Mouse (Mus musculus) myocyte (in vitro differentiated cells): Measurements from ENCODE around the gene T2. TPM values are rescaled to one million over a fixed set of nuclear protein-coding genes. Genes with fewer than 3 reads are reported as not detected.

Source experiments
- H3K27me3 ChIP-seq: one replicate; pipeline ENCODE4 v1.6.1; 2011; ENCODE audit not compliant: control insufficient read depth, insufficient read depth, insufficient read length
- H3K36me3 ChIP-seq: one replicate; pipeline ENCODE4 v1.6.1; 2011; ENCODE audit not compliant: control insufficient read depth, insufficient read depth
- H3K4me2 ChIP-seq: one replicate; pipeline ENCODE4 v1.6.1; 2011; ENCODE audit warnings: low read depth, control low read depth
- H3K4me3 ChIP-seq: one replicate; pipeline ENCODE4 v1.5.1; 2011; ENCODE audit warnings: mild to moderate bottlenecking, control low read depth, moderate library complexity
- H3K79me2 ChIP-seq: one replicate; pipeline ENCODE4 v1.6.1; 2011; ENCODE audit not compliant: control insufficient read depth, insufficient read depth
- H3ac ChIP-seq: one replicate; pipeline ENCODE4 v1.6.1; 2011; ENCODE audit not compliant: control insufficient read depth, insufficient read length
- CEBPB ChIP-seq: IDR thresholded peaks from 2 replicates; pipeline ENCODE4 v1.6.1; 2011; ENCODE audit warnings: mild to moderate bottlenecking, moderate library complexity; ENCODE audit not compliant: poor library complexity, insufficient read depth, severe bottlenecking
- E2F4 ChIP-seq: IDR thresholded peaks from one replicate; pipeline ENCODE4 v1.6.1; 2011; ENCODE audit warnings: mild to moderate bottlenecking, control low read depth, moderate library complexity; ENCODE audit not compliant: insufficient read depth
- MAX ChIP-seq: IDR thresholded peaks from one replicate; pipeline ENCODE4 v1.6.1; 2011; ENCODE audit warnings: low read depth, mild to moderate bottlenecking, control low read depth
- MYOD1 ChIP-seq, 3 experiments: IDR thresholded peaks; one replicate each; pipeline ENCODE4 v1.6.1; 2011; ENCODE audit warnings: control low read depth in 2 of 3, low read depth in 2 of 3, mild to moderate bottlenecking in 2 of 3, moderate library complexity in 1 of 3; ENCODE audit not compliant: insufficient read length in 2 of 3, control insufficient read depth in 1 of 3
- MYOG ChIP-seq, 3 experiments: IDR thresholded peaks; one replicate each; pipeline ENCODE4 v1.6.1; 2011; ENCODE audit warnings: control low read depth in 2 of 3, low read depth in 2 of 3, mild to moderate bottlenecking in 2 of 3; ENCODE audit not compliant: insufficient read length in 2 of 3, control insufficient read depth in 1 of 3, insufficient read depth in 1 of 3
- POLR2A ChIP-seq: IDR thresholded peaks from one replicate; pipeline ENCODE4 v1.6.1; 2011; ENCODE audit warnings: low read depth, mild to moderate bottlenecking, control low read depth, moderate library complexity; ENCODE audit not compliant: insufficient read length
- POLR2AphosphoS2 ChIP-seq: IDR thresholded peaks from one replicate; pipeline ENCODE4 v1.6.1; 2011; ENCODE audit warnings: low read depth, control low read depth; ENCODE audit not compliant: insufficient read length
- REST ChIP-seq: IDR thresholded peaks from one replicate; pipeline ENCODE4 v1.6.1; 2011; ENCODE audit warnings: mild to moderate bottlenecking, control low read depth, moderate library complexity; ENCODE audit not compliant: insufficient read depth, insufficient read length
- SRF ChIP-seq: IDR thresholded peaks from one replicate; pipeline ENCODE4 v1.6.1; 2011; ENCODE audit warnings: low read depth; ENCODE audit not compliant: control insufficient read depth, insufficient read length
- TCF12 ChIP-seq: IDR thresholded peaks from one replicate; pipeline ENCODE4 v1.6.1; 2011; ENCODE audit warnings: mild to moderate bottlenecking, control low read depth; ENCODE audit not compliant: poor library complexity, insufficient read depth, severe bottlenecking
- TCF3 ChIP-seq: IDR thresholded peaks from one replicate; pipeline ENCODE4 v1.6.1; 2011; ENCODE audit warnings: low read depth, control low read depth; ENCODE audit not compliant: insufficient read length
- USF1 ChIP-seq: IDR thresholded peaks from one replicate; pipeline ENCODE4 v1.6.1; 2011; ENCODE audit warnings: low read depth, mild to moderate bottlenecking, control low read depth, moderate library complexity
- polyA plus RNA-seq: library from polyadenylated mRNA; unstranded; fragments of >200 nt; fragmentation: generic; extraction: Trizol; gene quantifications from one replicate; pipeline ENCODE4 v1.2.1, GENCODE M21; 2012; ENCODE audit warnings: missing spikeins

The T2 gene
- polyA plus RNA-seq, 1 experiment = 0.07 TPM

DNA sequence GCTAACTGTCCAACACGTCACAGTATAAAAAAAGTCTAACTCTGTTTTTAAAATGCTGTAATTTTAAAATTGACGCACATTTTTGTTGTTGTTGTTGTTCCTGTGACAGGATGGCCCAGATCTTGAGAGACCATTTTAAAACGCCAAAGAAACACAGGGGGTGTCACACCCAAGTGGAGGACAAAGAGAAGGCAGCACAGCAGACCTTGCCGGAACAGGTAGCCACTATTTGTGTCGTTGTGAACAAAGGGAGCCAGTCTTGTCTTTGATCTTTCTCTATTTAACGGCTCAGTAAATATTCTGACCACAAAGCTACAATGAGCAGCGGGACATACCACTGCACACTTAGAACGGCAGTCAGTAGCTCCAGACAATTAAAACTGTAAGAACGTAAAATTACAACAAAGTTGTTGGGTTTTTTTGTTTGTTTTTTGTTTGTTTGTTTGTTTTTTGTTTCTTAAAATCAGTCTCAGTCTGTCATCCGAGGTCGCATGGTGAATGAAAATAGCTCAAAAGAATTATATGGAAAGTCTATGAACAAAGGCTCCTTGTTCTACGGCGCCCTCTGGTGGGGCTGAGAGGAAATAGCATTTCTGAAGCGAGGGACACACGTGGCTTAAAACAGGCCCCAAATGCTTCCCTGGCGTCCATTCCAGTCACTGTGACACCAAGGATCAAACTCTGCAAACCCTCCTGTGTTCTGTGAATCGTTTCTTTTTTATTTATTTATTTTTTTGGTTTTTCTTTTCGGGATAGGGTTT, 16.7 kb downstream of the T2 start:
- TF ChIP-seq POLR2AphosphoS2 (no peak), MAX (no peak), E2F4 (no peak), POLR2A (no peak), TCF12 (no peak), SRF (no peak), REST (no peak), USF1 (peak; percentile 23)
- H3K79me2 ChIP-seq = no peaks in the 10 kb centered on the region
- no peaks in the 10 kb centered on the region for H3K36me3 ChIP-seq
- H3K27me3 ChIP-seq = no peaks in the 10 kb centered on the region
- H3K4me3 ChIP-seq = peak overlapping the region; percentile 19
- H3K4me2 ChIP-seq = peak overlapping the region; percentile 100
- H3ac ChIP-seq = no peak overlapping the region

DNA sequence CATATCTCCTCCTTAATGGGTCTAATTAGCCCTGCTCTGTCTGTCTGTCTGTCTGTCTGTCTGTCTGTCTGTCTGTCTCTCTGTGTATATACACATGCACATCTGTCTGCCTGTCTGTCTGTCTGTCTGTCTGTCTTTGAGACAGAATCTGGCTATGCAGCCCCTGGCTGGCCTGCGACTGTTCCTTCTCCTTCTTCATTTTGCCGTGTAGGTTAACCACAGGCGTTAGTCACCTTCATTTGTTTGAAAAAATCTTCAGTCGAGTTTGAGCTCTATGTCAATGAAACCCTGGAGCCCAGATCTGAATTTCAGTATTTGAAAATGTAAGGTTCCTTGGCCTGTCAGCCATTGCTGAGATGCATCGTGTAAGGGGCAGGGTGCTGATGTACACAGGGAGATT, 21.5 kb downstream of the T2 start:
- Histone ChIP-seq H3K27me3 (no peaks in the 10 kb centered on the region), H3K79me2 (no peaks in the 10 kb centered on the region), H3ac (no peak overlapping the region), H3K36me3 (no peaks in the 10 kb centered on the region), H3K4me3 (no peak overlapping the region), H3K4me2 (no peak overlapping the region)
- TF ChIP-seq USF1 (no peak), E2F4 (no peak), MYOG (IDR thresholded peaks at IDR 0.05; ENCODE audit: control insufficient read depth in 1 of 3, insufficient read depth in 1 of 3, insufficient read length in 2 of 3, low read depth in 2 of 3) (no peak), POLR2A (no peak), MAX (no peak), POLR2AphosphoS2 (no peak), TCF3 (no peak), REST (no peak), CEBPB (no peak), SRF (no peak), TCF12 (no peak), MYOD1 (IDR thresholded peaks at IDR 0.05; ENCODE audit: control insufficient read depth in 1 of 3, insufficient read length in 2 of 3, low read depth in 2 of 3) (no peak)

DNA sequence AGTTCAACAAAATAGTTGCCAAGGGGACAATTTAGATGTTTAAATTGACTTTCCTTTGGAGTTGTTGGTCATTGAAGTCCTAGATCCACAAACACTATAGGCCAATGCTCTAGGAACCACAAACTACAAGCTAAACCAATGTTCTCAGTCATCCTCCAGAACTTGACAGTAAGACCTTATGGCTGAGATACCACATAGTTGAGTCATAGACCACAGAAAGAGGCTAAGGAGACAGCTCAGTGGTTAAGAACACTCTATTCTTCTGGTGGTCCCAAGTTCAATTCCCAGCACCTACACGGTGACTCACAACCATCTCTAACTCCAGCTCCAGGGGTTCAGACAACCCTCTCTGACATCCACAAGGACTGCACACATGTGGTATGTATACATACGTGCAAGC, 29.6 kb downstream of the T2 start:
- TF ChIP-seq TCF3 = no peak
- no peak for TF ChIP-seq REST
- TF ChIP-seq MAX = no peak
- TF ChIP-seq MYOD1 (IDR thresholded peaks at IDR 0.05; ENCODE audit: control insufficient read depth in 1 of 3, insufficient read length in 2 of 3, low read depth in 2 of 3) = no peak
- TF ChIP-seq SRF = no peak
- Histone ChIP-seq H3K27me3 (peaks cover 15% of the 10 kb centered on the region), H3K4me2 (no peak overlapping the region), H3K4me3 (no peak overlapping the region), H3K79me2 (no peaks in the 10 kb centered on the region), H3ac (no peak overlapping the region), H3K36me3 (no peaks in the 10 kb centered on the region)

DNA sequence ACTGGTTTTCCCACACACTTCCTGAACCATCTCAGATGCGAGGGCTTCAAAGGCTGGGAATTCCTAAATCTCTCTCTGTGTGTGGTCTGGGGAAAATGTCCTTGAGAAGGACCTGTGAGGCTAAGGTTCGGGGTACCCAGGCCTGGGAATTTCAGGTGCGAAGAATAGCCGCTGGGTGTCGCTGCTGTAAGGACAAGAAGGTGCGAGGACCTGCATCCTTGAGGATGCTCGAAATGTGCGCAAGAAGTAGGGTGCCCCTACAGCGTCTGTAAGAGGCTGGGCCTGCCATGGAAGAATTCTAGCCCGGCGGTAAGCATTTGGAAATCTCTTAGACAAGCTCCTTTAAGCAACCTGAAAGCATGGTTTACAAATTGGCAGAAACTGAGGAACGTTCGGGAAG, 32.7 kb downstream of the T2 start:
- H3K27me3 ChIP-seq = peaks cover 15% of the 10 kb centered on the region
- no peak overlapping the region for H3K4me2 ChIP-seq
- H3K4me3 ChIP-seq = no peak overlapping the region
- no peak overlapping the region for H3ac ChIP-seq
- H3K36me3 ChIP-seq = no peaks in the 10 kb centered on the region
- no peaks in the 10 kb centered on the region for H3K79me2 ChIP-seq
- TF ChIP-seq MYOG (IDR thresholded peaks at IDR 0.05; ENCODE audit: control insufficient read depth in 1 of 3, insufficient read depth in 1 of 3, insufficient read length in 2 of 3, low read depth in 2 of 3) (no peak), POLR2AphosphoS2 (no peak), USF1 (no peak), TCF12 (no peak), SRF (no peak), MAX (no peak), CEBPB (no peak), POLR2A (no peak), MYOD1 (IDR thresholded peaks at IDR 0.05; ENCODE audit: control insufficient read depth in 1 of 3, insufficient read length in 2 of 3, low read depth in 2 of 3) (no peak), E2F4 (no peak), REST (no peak)

DNA sequence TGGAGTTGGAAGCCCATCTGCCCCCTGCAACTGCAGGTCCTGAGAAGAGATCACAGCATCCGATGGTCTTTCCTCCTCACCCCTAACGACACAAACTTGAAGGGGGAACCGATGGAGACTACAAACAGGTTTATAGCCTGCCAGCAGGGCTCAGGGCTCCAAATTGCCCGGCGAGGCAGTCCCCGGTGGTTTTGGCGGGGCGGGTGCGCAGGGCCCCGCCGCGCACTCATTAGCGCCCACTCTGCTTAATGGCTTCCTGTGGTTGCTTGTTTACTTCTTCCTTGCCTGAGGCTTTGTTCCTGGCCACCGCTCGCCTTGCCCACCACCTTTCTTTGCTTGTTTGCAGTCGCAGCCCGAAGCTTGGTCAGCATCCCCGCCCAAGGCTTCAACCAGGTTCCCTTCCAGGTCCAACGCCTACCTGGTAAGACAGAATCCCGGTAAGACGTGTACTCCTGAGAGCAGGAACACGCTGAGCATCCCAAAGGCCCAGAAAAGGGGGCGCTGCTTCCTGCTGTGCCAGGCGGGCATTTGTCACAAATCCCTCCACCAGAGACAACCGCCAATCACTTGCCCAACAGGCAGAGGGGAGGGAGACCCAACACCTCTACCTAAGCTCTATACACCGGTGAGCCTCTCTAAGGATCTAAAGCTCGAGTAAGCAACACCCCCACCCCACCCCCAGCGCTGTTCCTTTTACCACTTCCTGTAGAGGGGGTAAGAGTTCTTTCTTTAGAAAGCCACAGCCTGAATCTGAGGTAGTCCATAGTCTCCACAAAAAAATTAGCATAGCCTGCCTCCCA, 33.4 kb downstream of the T2 start:
- Histone ChIP-seq H3K4me3 (no peak overlapping the region), H3K4me2 (no peak overlapping the region), H3K79me2 (no peaks in the 10 kb centered on the region), H3K36me3 (no peaks in the 10 kb centered on the region), H3K27me3 (peaks cover 15% of the 10 kb centered on the region), H3ac (no peak overlapping the region)
- TF ChIP-seq E2F4 (no peak), USF1 (no peak), TCF3 (no peak), TCF12 (no peak), CEBPB (no peak), POLR2A (no peak), MAX (no peak), SRF (no peak), POLR2AphosphoS2 (no peak), REST (no peak), MYOD1 (IDR thresholded peaks at IDR 0.05; ENCODE audit: control insufficient read depth in 1 of 3, insufficient read length in 2 of 3, low read depth in 2 of 3) (no peak), MYOG (IDR thresholded peaks at IDR 0.05; ENCODE audit: control insufficient read depth in 1 of 3, insufficient read depth in 1 of 3, insufficient read length in 2 of 3, low read depth in 2 of 3) (no peak)
